Mouse (Mus musculus): ENCODE data around the gene Gm21972. TPM values are rescaled to one million over a fixed set of nuclear protein-coding genes. Genes with fewer than 3 reads are reported as not detected.

Gm21972 gene
- polyA plus RNA-seq, 1 experiment from 2014 or later = not detected

DNA sequence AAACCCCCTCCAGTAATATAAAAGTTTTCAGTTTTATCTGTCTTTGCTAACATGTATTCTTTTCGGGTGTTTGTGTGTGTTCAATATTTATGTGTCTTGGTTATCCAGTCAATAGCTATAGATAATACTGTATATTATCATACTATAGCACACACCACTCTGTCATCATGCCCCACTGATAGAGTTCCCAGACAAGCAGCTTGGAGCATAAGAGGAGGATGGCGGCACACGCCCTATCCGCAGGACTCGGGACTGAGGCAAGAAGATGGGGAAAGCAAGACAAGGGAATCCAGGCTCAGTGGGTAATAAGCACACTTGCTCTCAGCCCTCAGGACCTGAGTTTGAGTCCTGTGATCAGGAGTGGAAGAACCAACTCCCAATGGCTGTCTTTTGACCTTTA is 27.0 kb downstream of the Gm21972 start:
- WGBS = 88% methylated on average over 5 of the region's 5 CpGs
- Histone ChIP-seq H3K27me3 (ENCODE audit: insufficient read depth, low read length) (no peaks in the 10 kb centered on the region), H3K27ac (ENCODE audit: low read depth) (no peak overlapping the region), H3K9me3 (ENCODE audit: low read depth, low read length) (no peaks in the 10 kb centered on the region), H3K9ac (no peak overlapping the region), H3K4me3 (ENCODE audit: low read depth, low read length) (no peak overlapping the region), H3K4me1 (ENCODE audit: insufficient read depth) (peaks cover under 1% of the 10 kb centered on the region; the same call in 1 of the 2 replicates), H3K4me2 (no peak overlapping the region), H3K36me3 (ENCODE audit: insufficient read depth) (peaks cover 46% of the 10 kb centered on the region)
- ATAC-seq (ENCODE audit: insufficient read depth) = no peak
- DNase-seq = no peak
- TF ChIP-seq CTCF (IDR thresholded peaks at IDR 0.05; ENCODE audit: low read depth) = no peak

DNA sequence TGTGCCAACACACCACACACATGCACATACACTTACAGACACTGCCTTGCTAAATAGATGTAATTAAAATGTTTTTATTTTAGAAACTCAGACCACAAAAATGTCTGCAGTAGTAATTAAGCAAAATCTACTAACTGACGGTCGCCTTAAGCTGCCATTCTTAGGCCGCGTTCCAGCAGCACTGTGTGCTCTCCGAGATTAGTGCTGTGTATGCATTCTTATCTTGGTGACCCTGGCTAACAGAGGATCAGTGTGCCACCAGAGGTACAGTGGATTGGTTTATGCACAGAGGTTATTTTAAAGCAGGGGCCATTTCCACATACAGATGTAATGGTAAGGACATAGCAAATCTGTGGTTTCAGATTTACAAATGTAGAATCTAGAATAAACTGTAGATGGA is 27.6 kb downstream of the Gm21972 start:
- H3K36me3 ChIP-seq (ENCODE audit: insufficient read depth) = peaks cover 47% of the 10 kb centered on the region
- 89% methylated on average over 5 of the region's 5 CpGs for WGBS
- no peak for TF ChIP-seq CTCF (IDR thresholded peaks at IDR 0.05; ENCODE audit: low read depth)

DNA sequence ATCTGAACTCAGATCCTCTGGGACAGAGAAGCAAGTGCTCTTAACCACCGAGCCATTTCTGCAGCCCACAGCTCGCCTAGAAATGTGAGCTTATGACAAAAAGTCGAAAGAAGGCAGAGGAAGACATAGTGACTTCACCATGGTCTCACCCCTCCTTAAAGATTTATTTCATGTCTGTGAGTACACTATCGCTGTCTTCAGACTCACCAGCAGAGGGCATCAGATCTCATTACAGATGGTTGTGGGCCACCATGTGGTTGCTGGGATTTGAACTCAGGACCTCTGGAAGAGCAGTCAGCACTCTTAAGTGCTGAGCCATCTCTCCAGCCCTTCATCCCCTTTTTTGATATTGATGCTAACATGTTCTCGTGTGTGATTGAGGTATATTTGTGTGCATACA is 41.2 kb downstream of the Gm21972 start:
- no peak overlapping the region for H3K4me3 ChIP-seq (ENCODE audit: low read depth, low read length)
- peaks cover 43% of the 10 kb centered on the region for H3K36me3 ChIP-seq (ENCODE audit: insufficient read depth)
- no peaks in the 10 kb centered on the region for H3K9me3 ChIP-seq (ENCODE audit: low read depth, low read length)
- no peak overlapping the region for H3K4me2 ChIP-seq
- peak; percentile 22; the same call in 1 of the 2 replicates for TF ChIP-seq CTCF (IDR thresholded peaks at IDR 0.05; ENCODE audit: low read depth)
- no peaks in the 10 kb centered on the region for H3K27me3 ChIP-seq (ENCODE audit: insufficient read depth, low read length)
- H3K9ac ChIP-seq = no peak overlapping the region
- ATAC-seq (ENCODE audit: insufficient read depth) (no peak), DNase-seq (no peak)
- no peak overlapping the region for H3K27ac ChIP-seq (ENCODE audit: low read depth)
- no peaks in the 10 kb centered on the region for H3K4me1 ChIP-seq (ENCODE audit: insufficient read depth)
- WGBS = 88% methylated on average over 5 of the region's 5 CpGs

More for the DNA sequence above, 27.6 kb downstream of the Gm21972 start:
- Histone ChIP-seq H3K27ac (ENCODE audit: low read depth) (no peak overlapping the region), H3K9me3 (ENCODE audit: low read depth, low read length) (no peaks in the 10 kb centered on the region), H3K4me2 (no peak overlapping the region), H3K27me3 (ENCODE audit: insufficient read depth, low read length) (no peaks in the 10 kb centered on the region), H3K4me1 (ENCODE audit: insufficient read depth) (no peaks in the 10 kb centered on the region), H3K9ac (no peak overlapping the region), H3K4me3 (ENCODE audit: low read depth, low read length) (no peak overlapping the region)
- DNase-seq (no peak), ATAC-seq (ENCODE audit: insufficient read depth) (no peak)

- Histone ChIP-seq H3K9ac (no peak overlapping the region), H3K4me1 (ENCODE audit: insufficient read depth) (no peaks in the 10 kb centered on the region), H3K27me3 (ENCODE audit: insufficient read depth, low read length) (no peaks in the 10 kb centered on the region), H3K36me3 (ENCODE audit: insufficient read depth) (peaks cover 38% of the 10 kb centered on the region), H3K27ac (ENCODE audit: low read depth) (no peak overlapping the region), H3K4me3 (ENCODE audit: low read depth, low read length) (no peak overlapping the region), H3K4me2 (no peak overlapping the region), H3K9me3 (ENCODE audit: low read depth, low read length) (no peaks in the 10 kb centered on the region)
- DNase-seq (no peak), ATAC-seq (ENCODE audit: insufficient read depth) (no peak)
- no peak for TF ChIP-seq CTCF (IDR thresholded peaks at IDR 0.05; ENCODE audit: low read depth)
- WGBS = 71% methylated on average over 2 of the region's 2 CpGs
Measured at GRCm38 (mm10) chr1:86176066-86176465, 42.6 kb downstream of the Gm21972 start.

- WGBS = 44% methylated on average over 7 of the region's 7 CpGs
- H3K27me3 ChIP-seq (ENCODE audit: insufficient read depth, low read length) = no peaks in the 10 kb centered on the region
- no peak overlapping the region for H3K9ac ChIP-seq
- DNase-seq (peak; percentile 90), ATAC-seq (ENCODE audit: insufficient read depth) (peak; percentile 68)
- no peaks in the 10 kb centered on the region for H3K4me1 ChIP-seq (ENCODE audit: insufficient read depth)
- H3K4me2 ChIP-seq = no peak overlapping the region
- H3K4me3 ChIP-seq (ENCODE audit: low read depth, low read length) = no peak overlapping the region
- TF ChIP-seq CTCF (IDR thresholded peaks at IDR 0.05; ENCODE audit: low read depth) = peak; percentile 100
- no peaks in the 10 kb centered on the region for H3K9me3 ChIP-seq (ENCODE audit: low read depth, low read length)
- peaks cover 22% of the 10 kb centered on the region for H3K36me3 ChIP-seq (ENCODE audit: insufficient read depth)
- H3K27ac ChIP-seq (ENCODE audit: low read depth) = no peak overlapping the region
Measured at GRCm38 (mm10) chr1:86178462-86179253, 45.2 kb downstream of the Gm21972 start.

- H3K4me3 ChIP-seq (ENCODE audit: low read depth, low read length) = no peak overlapping the region
- H3K9ac ChIP-seq = no peak overlapping the region
- DNase-seq = no peak
- H3K27ac ChIP-seq (ENCODE audit: low read depth) = peak overlapping the region; percentile 37; the same call in 1 of the 2 replicates
- no peak for TF ChIP-seq CTCF (IDR thresholded peaks at IDR 0.05; ENCODE audit: low read depth)
- peaks cover 4% of the 10 kb centered on the region; the same call in 1 of the 2 replicates for H3K36me3 ChIP-seq (ENCODE audit: insufficient read depth)
- no peak overlapping the region for H3K4me2 ChIP-seq
- WGBS = 55% methylated on average over 5 of the region's 5 CpGs
- H3K4me1 ChIP-seq (ENCODE audit: insufficient read depth) = no peaks in the 10 kb centered on the region
- ATAC-seq (ENCODE audit: insufficient read depth) = no peak
- H3K27me3 ChIP-seq (ENCODE audit: insufficient read depth, low read length) = no peaks in the 10 kb centered on the region
- H3K9me3 ChIP-seq (ENCODE audit: low read depth, low read length) = no peaks in the 10 kb centered on the region
Measured at GRCm38 (mm10) chr1:86182004-86182709, 48.7 kb downstream of the Gm21972 start.

Data from lung, embryonic 14.5 days (tissue).